Mouse (Mus musculus): ENCODE data around the gene Vmn1r25. TPM values are rescaled to one million over a fixed set of nuclear protein-coding genes. Genes with fewer than 3 reads are reported as not detected.
"Not testable (repeated sequence)": the region's sequence is repeated elsewhere in the genome, so short reads cannot be mapped to it uniquely, and the experiment has no call there.

The Vmn1r25 gene
- not detected in 2 replicates for polyA plus RNA-seq (2015; fragmentation: Nextera tagmentation; extraction: Ambion mirVana)

DNA sequence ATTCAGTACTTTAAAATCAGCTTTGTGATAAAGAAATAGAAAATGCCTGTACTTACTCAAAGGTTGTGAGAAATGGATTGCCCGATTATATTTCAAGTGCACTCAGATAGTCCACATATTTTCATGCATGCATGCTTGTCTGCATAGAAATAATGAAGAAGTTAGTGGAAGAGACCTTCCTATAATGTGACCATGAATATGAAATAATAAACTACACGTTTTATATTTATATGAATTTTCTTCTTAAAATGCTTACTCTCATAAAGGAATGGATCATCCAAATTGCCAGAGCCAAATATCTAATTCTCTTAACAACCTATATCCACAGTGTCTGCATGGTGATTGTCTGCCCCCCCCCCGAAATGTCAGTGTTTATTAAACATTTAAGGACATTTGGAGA is at the start of gene Vmn1r25:
Gene Vmn1r25 (minus strand): TSS at position 101 of the 400 bp plus-strand sequence.
- 74% methylated on average over 3 of the region's 3 CpGs for WGBS
- no peak within 1 kb of the TSS for H3K9ac ChIP-seq (replicated peaks)
- ATAC-seq = no peak
- no peaks in the 10 kb centered on the region for H3K27me3 ChIP-seq
- no peaks in the 10 kb centered on the region for H3K4me1 ChIP-seq (replicated peaks)
- H3K4me3 ChIP-seq (replicated peaks) = no peak within 1 kb of the TSS
- H3K4me2 ChIP-seq (replicated peaks) = no peak within 1 kb of the TSS
- no peak within 1 kb of the TSS for H3K27ac ChIP-seq
- H3K36me3 ChIP-seq = no peaks in the 10 kb centered on the region
- H3K9me3 ChIP-seq = no peaks in the 10 kb centered on the region

DNA sequence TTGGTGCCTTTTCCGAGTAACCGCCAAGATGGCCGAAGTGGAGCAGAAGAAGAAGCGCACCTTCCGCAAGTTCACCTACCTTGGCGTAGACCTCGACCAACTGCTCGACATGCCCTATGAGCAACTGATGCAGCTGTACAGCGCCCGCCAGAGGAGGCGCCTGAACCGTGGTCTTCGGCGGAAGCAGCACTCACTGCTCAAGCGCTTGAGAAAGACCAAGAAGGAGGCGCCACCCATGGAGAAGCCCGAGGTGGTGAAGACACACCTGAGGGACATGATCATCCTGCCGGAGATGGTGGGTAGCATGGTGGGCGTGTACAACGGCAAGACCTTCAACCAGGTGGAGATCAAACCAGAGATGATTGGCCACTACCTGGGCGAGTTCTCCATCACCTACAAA is 36.9 kb upstream of the Vmn1r25 start:
- not testable (repeated sequence) for H3K36me3 ChIP-seq; H3K9me3 ChIP-seq; ATAC-seq; H3K4me1 ChIP-seq (replicated peaks); H3K9ac ChIP-seq (replicated peaks); H3K4me2 ChIP-seq (replicated peaks); H3K4me3 ChIP-seq (replicated peaks); H3K27me3 ChIP-seq; H3K27ac ChIP-seq
- 93% methylated on average over 21 of the region's 21 CpGs for WGBS

DNA sequence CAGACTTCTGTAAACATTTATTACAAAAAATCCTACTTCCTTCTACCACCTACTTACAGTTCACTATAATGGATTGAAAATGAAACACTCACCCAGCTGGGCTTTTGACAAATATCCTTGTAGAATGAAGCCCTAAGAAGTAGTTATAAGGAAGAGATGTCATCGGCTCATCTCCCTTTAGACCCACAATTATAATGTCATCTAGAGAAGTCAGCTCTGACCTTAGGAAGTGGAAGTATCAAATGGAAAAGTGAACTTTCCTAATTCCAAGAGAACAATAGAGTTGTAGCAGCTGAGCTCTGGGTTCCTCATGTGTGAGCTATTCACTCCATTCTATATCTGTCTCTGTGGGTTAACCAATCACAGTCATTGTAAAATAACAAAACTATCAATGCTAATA is 34.4 kb upstream of the Vmn1r25 start, which contains the start of gene Vmn1r26:
Gene Vmn1r26 (minus strand): TSS at position 101 of the 400 bp plus-strand sequence.
- ATAC-seq = no peak
- WGBS = 93% methylated on average over 1 of the region's 1 CpGs

DNA sequence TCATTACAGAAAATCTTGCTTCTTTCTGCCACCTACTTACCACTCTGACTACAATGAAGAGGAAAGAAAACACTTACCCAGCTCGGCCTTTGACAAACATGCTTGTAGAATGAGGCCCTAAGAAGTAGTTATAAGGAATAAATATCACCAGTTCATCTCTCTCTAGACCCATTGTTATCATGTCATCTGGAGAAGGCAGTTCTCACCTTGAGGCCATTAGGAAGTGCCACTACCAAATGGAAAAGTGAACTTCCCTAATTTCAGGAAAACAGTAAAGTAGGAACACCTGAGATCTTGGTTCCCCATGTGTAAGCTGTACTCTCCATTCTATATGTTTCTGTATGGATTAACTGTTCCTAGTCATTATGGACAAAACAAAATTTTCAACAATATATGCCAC is 19.2 kb downstream of the Vmn1r25 start, which contains the start of gene Vmn1r24:
Gene Vmn1r24 (minus strand): TSS at position 101 of the 400 bp plus-strand sequence.
- H3K27ac ChIP-seq; H3K9ac ChIP-seq (replicated peaks); H3K36me3 ChIP-seq; H3K4me2 ChIP-seq (replicated peaks); ATAC-seq; H3K27me3 ChIP-seq; H3K4me1 ChIP-seq (replicated peaks); H3K4me3 ChIP-seq (replicated peaks); H3K9me3 ChIP-seq: not testable (repeated sequence)
- WGBS = 82% methylated on average over 1 of the region's 1 CpGs

More for the DNA sequence above, 34.4 kb upstream of the Vmn1r25 start, which contains the start of gene Vmn1r26:
- Histone ChIP-seq H3K9ac (replicated peaks) (no peak within 1 kb of the TSS), H3K9me3 (no peaks in the 10 kb centered on the region), H3K27ac (no peak within 1 kb of the TSS), H3K27me3 (no peaks in the 10 kb centered on the region), H3K4me2 (replicated peaks) (no peak within 1 kb of the TSS), H3K4me1 (replicated peaks) (no peaks in the 10 kb centered on the region), H3K36me3 (no peaks in the 10 kb centered on the region), H3K4me3 (replicated peaks) (no peak within 1 kb of the TSS)

Other genes starting within 250 kb of the Vmn1r25 start
- 170 and 171 TPM in 2 replicates for gene Vopp1, start 155.7 kb downstream of the Vmn1r25 start, polyA plus RNA-seq (2015; fragmentation: Nextera tagmentation; extraction: Ambion mirVana)
- gene Vmn1r21, start 130.5 kb downstream of the Vmn1r25 start, polyA plus RNA-seq (2015; fragmentation: Nextera tagmentation; extraction: Ambion mirVana) = not detected in 2 replicates
- gene Vmn1r22, start 72.8 kb downstream of the Vmn1r25 start, polyA plus RNA-seq (2015; fragmentation: Nextera tagmentation; extraction: Ambion mirVana) = not detected in 2 replicates
- gene Vmn1r23, start 54.0 kb downstream of the Vmn1r25 start, polyA plus RNA-seq (2015; fragmentation: Nextera tagmentation; extraction: Ambion mirVana) = not detected in 2 replicates
- not detected in 2 replicates for gene Vmn1r24, start 19.3 kb downstream of the Vmn1r25 start, polyA plus RNA-seq (2015; fragmentation: Nextera tagmentation; extraction: Ambion mirVana)
- not detected in 2 replicates for gene Vmn1r26, start 34.3 kb upstream of the Vmn1r25 start, polyA plus RNA-seq (2015; fragmentation: Nextera tagmentation; extraction: Ambion mirVana)
- not detected in 2 replicates for gene Vmn1r27, start 238.0 kb upstream of the Vmn1r25 start, polyA plus RNA-seq (2015; fragmentation: Nextera tagmentation; extraction: Ambion mirVana)